Mouse (Mus musculus) megakaryocyte, embryonic 14.5 days (primary cell): Measurements from ENCODE around the gene Pde4a. TPM values are rescaled to one million over a fixed set of nuclear protein-coding genes. Genes with fewer than 3 reads are reported as not detected.
"Not testable (repeated sequence)": the region's sequence is repeated elsewhere in the genome, so short reads cannot be mapped to it uniquely, and the experiment has no call there.

Experiments
- H3K27me3 ChIP-seq: replicated peaks from 2 replicates; pipeline ENCODE3; 2012; ENCODE audit warnings: inconsistent platforms
- H3K36me3 ChIP-seq: replicated peaks from 2 replicates; pipeline ENCODE3; 2012; ENCODE audit warnings: low read length, inconsistent platforms, mixed read lengths
- H3K4me1 ChIP-seq: 2 replicates; pipeline ENCODE4 v1.6.1; 2012; ENCODE audit warnings: inconsistent platforms
- H3K4me3 ChIP-seq: replicated peaks from 2 replicates; pipeline ENCODE3; 2012; ENCODE audit warnings: moderate library complexity, mild to moderate bottlenecking, inconsistent platforms
- H3K9me3 ChIP-seq: 2 replicates; pipeline ENCODE4 v1.6.1; 2012; ENCODE audit warnings: inconsistent platforms
- FLI1 ChIP-seq: IDR thresholded peaks from 2 replicates; pipeline ENCODE4 v1.6.1; 2012; ENCODE audit warnings: low read length, inconsistent platforms, mixed read lengths
- GATA1 ChIP-seq: IDR thresholded peaks from 3 replicates; pipeline ENCODE4 v1.6.1; 2012; ENCODE audit warnings: mixed read lengths, low read length, inconsistent platforms, borderline replicate concordance
- polyA plus RNA-seq: library from polyadenylated mRNA; stranded (reverse); fragments of >175 nt; gene quantifications from 2 replicates; pipeline ENCODE4 v1.2.3, GENCODE M21; 2012; ENCODE audit warnings: low replicate concordance; ENCODE audit not compliant: insufficient read depth

Pde4a gene
- polyA plus RNA-seq, 1 experiment = 8.2 TPM

DNA sequence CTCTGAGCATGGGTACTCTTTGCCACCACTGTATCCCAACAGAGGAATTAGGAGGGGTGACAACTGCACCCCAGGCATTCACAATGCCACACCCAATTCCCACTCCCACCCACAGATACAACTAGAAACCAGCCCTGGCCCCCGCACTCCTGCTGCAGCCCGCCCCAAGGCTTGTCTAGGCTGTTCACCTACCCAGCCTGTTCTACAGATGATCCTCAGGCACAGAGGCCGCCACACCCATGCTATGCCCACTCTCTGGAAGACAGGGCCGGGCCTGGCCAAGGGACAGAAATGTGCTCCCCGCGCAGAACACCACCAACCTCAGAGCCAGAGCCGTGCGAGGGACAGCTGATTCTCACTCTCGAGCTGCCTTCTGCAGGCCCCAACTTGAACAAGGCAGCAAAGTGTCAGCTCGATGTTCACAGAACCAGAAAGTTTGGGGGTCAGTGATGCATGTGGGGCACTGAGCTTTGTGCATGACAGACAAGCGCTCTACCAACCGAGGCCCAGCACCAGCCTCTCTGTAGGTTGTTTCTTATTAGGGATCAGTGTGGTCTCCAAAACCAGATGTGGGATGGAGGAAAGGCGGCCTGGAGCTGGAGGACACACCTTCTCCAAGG is 85.7 kb downstream of the Pde4a start:
- H3K36me3 ChIP-seq = no peaks in the 10 kb centered on the region
- peaks cover 24% of the 10 kb centered on the region for H3K4me1 ChIP-seq
- H3K9me3 ChIP-seq = no peaks in the 10 kb centered on the region
- peaks cover 71% of the 10 kb centered on the region for H3K27me3 ChIP-seq
- TF ChIP-seq FLI1 (no peak), GATA1 (no peak)
- no peak overlapping the region for H3K4me3 ChIP-seq

DNA sequence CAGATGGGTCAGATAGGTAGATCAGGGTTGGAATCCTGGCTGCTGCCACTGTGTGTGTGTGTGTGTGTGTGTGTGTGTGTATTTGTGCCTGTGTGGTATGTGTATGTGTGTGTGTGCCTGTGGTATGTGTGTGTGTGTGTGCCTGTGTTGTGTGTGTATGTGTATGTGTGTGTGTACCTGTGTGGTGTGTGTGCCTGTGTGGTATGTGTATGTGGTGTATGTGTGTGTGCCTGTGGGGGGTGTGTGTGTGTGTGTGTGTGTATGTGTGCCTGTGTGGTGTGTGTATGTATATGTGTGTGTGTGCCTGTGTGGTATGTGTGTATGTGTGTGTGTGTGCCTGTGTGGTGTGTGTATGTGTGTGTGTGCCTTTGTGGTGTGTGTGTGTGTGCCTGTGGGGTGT is 89.2 kb downstream of the Pde4a start:
- Histone ChIP-seq H3K36me3 (no peaks in the 10 kb centered on the region), H3K9me3 (no peaks in the 10 kb centered on the region), H3K4me1 (peaks cover 22% of the 10 kb centered on the region), H3K4me3 (no peak overlapping the region), H3K27me3 (peaks cover 45% of the 10 kb centered on the region)
- TF ChIP-seq GATA1 (no peak), FLI1 (no peak)

DNA sequence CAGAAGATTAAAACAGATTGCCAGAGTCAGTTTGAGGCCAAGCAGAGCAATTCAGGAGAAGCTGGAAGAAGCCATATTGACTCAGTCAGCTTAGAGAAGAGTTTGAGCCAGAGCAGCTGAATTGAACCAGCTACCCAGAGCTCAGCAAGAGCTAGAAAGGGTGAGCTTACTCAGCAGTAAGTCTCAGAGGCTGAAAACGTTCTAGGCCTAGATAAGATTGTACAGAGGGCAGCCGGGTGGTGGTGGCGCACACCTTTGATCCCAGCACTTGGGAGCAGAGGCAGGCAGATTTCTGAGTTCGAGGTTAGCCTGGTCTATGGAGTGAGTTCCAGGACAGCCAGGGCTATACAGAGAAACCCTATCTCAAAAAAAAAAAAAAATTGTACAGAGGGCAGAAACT is 90.8 kb downstream of the Pde4a start:
- peaks cover 30% of the 10 kb centered on the region for H3K27me3 ChIP-seq
- H3K9me3 ChIP-seq, H3K4me3 ChIP-seq, H3K36me3 ChIP-seq: not testable (repeated sequence)
- peaks cover 25% of the 10 kb centered on the region for H3K4me1 ChIP-seq

DNA sequence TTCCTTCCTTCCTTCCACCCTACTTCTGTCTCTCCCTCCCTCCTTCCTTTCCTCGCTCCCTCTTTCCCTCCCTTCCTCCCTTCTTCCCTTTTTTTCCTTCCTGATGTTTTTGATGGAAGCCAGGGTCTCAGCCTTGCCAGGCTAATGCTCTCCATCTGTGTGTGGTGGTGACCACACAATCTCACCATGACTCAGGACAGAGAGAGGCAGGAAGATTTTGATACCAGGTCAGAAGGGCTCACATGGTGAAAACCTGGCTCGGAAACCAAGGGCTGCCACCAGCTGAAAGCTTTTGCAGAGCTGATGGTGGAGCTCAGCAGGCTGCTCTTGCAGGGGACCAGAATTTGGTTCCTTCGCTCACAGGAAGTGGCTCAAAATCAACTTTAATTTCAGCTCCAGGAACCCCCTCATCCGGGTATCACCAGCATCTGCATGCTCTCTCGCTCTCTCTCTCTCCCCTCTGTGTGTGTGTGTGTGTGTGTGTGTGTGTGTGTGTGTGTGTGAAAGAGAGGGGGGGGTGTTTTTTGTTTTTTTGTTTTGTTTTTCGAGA is 95.1 kb downstream of the Pde4a start:
- Histone ChIP-seq H3K4me1 (peaks cover 43% of the 10 kb centered on the region), H3K27me3 (peaks cover 3% of the 10 kb centered on the region), H3K4me3 (no peak overlapping the region), H3K9me3 (no peaks in the 10 kb centered on the region), H3K36me3 (no peaks in the 10 kb centered on the region)
- TF ChIP-seq FLI1 = no peak
- TF ChIP-seq GATA1 = no peak

DNA sequence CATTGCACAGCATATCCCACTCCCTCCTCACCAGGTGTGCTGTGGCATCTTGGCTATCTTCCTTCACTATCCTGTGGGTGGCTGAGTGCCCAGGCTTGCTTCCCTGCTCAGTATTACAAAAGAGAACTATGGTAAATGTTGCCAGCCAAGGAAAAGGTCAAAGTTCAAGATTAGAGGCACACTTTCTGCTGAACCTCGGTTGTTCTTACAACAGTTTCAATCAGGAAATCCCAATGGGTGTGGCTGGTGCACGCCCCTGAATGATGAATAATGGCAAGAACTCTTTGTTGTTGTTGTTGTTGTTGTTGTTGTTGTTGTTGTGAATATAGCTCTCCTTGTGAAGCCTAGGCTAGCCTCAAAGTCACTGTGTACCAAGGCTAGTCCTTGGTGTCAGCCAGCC is 96.3 kb downstream of the Pde4a start:
- peaks cover 56% of the 10 kb centered on the region for H3K4me1 ChIP-seq
- H3K27me3 ChIP-seq = peaks cover 3% of the 10 kb centered on the region
- peak overlapping the region; percentile 34 for H3K4me3 ChIP-seq
- no peak for TF ChIP-seq GATA1
- TF ChIP-seq FLI1 = no peak
- no peaks in the 10 kb centered on the region for H3K9me3 ChIP-seq
- H3K36me3 ChIP-seq = peaks cover 5% of the 10 kb centered on the region

Other genes with a start within 250 kb of the Pde4a start
- 31.3 and 39.8 TPM in 2 replicates for gene Dnmt1, start 205.8 kb upstream of the Pde4a start, polyA plus RNA-seq
- 4.0 and 8.4 TPM in 2 replicates for gene S1pr2, start 188.9 kb upstream of the Pde4a start, polyA plus RNA-seq
- 62.4 and 63.4 TPM in 2 replicates for gene Mrpl4, start 163.0 kb upstream of the Pde4a start, polyA plus RNA-seq
- 8.8 and 10.8 TPM in 2 replicates for gene Icam1, start 149.7 kb upstream of the Pde4a start, polyA plus RNA-seq
- 5.3 and 7.9 TPM in 2 replicates for gene Icam4, start 136.3 kb upstream of the Pde4a start, polyA plus RNA-seq
- 3.0 and 9.9 TPM in 2 replicates for gene Icam5, start 133.6 kb upstream of the Pde4a start, polyA plus RNA-seq
- 3.6 TPM in 1 of 2 replicates, not detected in the other for gene Zglp1, start 98.6 kb upstream of the Pde4a start, polyA plus RNA-seq
- 0.45 TPM in 1 of 2 replicates, not detected in the other for gene Gm49373, start 92.6 kb upstream of the Pde4a start, polyA plus RNA-seq
- 3.3 and 26.9 TPM in 2 replicates for gene Fdx1l, start 92.1 kb upstream of the Pde4a start, polyA plus RNA-seq
- 128 and 518 TPM in 2 replicates for gene Gm38431, start 73.7 kb upstream of the Pde4a start, polyA plus RNA-seq
- gene Raver1, start 73.7 kb upstream of the Pde4a start, polyA plus RNA-seq = 51.7 TPM in 1 of 2 replicates, not detected in the other
- 15.5 and 17.9 TPM in 2 replicates for gene Tyk2, start 34.5 kb upstream of the Pde4a start, polyA plus RNA-seq
- gene Cdc37, start 15.7 kb upstream of the Pde4a start, polyA plus RNA-seq = 62.5 and 150 TPM in 2 replicates
- gene Keap1, start 73.6 kb downstream of the Pde4a start, polyA plus RNA-seq = 47.4 and 49.4 TPM in 2 replicates
- not detected in 2 replicates for gene S1pr5, start 82.7 kb downstream of the Pde4a start, polyA plus RNA-seq
- 53.1 and 67.2 TPM in 2 replicates for gene Atg4d, start 99.6 kb downstream of the Pde4a start, polyA plus RNA-seq
- gene Kri1, start 122.3 kb downstream of the Pde4a start, polyA plus RNA-seq = 32.6 and 47.4 TPM in 2 replicates
- 94.7 and 248 TPM in 2 replicates for gene Cdkn2d, start 125.7 kb downstream of the Pde4a start, polyA plus RNA-seq
- not detected in 2 replicates for gene Ap1m2, start 146.6 kb downstream of the Pde4a start, polyA plus RNA-seq
- gene Slc44a2, start 155.0 kb downstream of the Pde4a start, polyA plus RNA-seq = 46.8 and 61.6 TPM in 2 replicates
- 55.5 and 62.9 TPM in 2 replicates for gene Ilf3, start 202.2 kb downstream of the Pde4a start, polyA plus RNA-seq
- 20.1 and 20.7 TPM in 2 replicates for gene Qtrt1, start 246.1 kb downstream of the Pde4a start, polyA plus RNA-seq